Mouse (Mus musculus): ENCODE measurements around the gene Zfp148. TPM values are rescaled to one million over a fixed set of nuclear protein-coding genes. Genes with fewer than 3 reads are reported as not detected.
"Not testable (repeated sequence)": the region's sequence is repeated elsewhere in the genome, so short reads cannot be mapped to it uniquely, and the experiment has no call there.

The Zfp148 gene
- total RNA-seq, 1 experiment from 2014 or later: 32.5 TPM

GRCm38 (mm10) chr16:33379219-33379943 lies 1.3 kb upstream of the Zfp148 start:
- ATAC-seq (replicated peaks; ENCODE audit: insufficient number of reproducible peaks, low FRiP score, low TSS enrichment, poor library complexity, severe bottlenecking): no peak

- ATAC-seq (replicated peaks; ENCODE audit: insufficient number of reproducible peaks, low FRiP score, low TSS enrichment, poor library complexity, severe bottlenecking): no peak
These were observed 412 bp downstream of the Zfp148 start for GRCm38 (mm10) chr16:33380882-33381613.

- ATAC-seq (replicated peaks; ENCODE audit: insufficient number of reproducible peaks, low FRiP score, low TSS enrichment, poor library complexity, severe bottlenecking): no peak
These were observed 1.1 kb downstream of the Zfp148 start for GRCm38 (mm10) chr16:33381614-33382245.

- no peak for ATAC-seq (replicated peaks; ENCODE audit: insufficient number of reproducible peaks, low FRiP score, low TSS enrichment, poor library complexity, severe bottlenecking)
These were observed 1.7 kb downstream of the Zfp148 start for GRCm38 (mm10) chr16:33382341-33382740.

- ATAC-seq (replicated peaks; ENCODE audit: insufficient number of reproducible peaks, low FRiP score, low TSS enrichment, poor library complexity, severe bottlenecking): no peak
These were observed 2.9 kb downstream of the Zfp148 start for GRCm38 (mm10) chr16:33383584-33383983.

GRCm38 (mm10) chr16:33384057-33384456 lies 3.4 kb downstream of the Zfp148 start:
- ATAC-seq (replicated peaks; ENCODE audit: insufficient number of reproducible peaks, low FRiP score, low TSS enrichment, poor library complexity, severe bottlenecking): not testable (repeated sequence)

GRCm38 (mm10) chr16:33387013-33387412 lies 6.4 kb downstream of the Zfp148 start:
- ATAC-seq (replicated peaks; ENCODE audit: insufficient number of reproducible peaks, low FRiP score, low TSS enrichment, poor library complexity, severe bottlenecking): no peak

- ATAC-seq (replicated peaks; ENCODE audit: insufficient number of reproducible peaks, low FRiP score, low TSS enrichment, poor library complexity, severe bottlenecking): no peak
These were observed 6.8 kb downstream of the Zfp148 start for GRCm38 (mm10) chr16:33387420-33387819.

- ATAC-seq (replicated peaks; ENCODE audit: insufficient number of reproducible peaks, low FRiP score, low TSS enrichment, poor library complexity, severe bottlenecking): peak; percentile 75; the same call in 1 of the 2 replicates
These were observed 19.5 kb downstream of the Zfp148 start for GRCm38 (mm10) chr16:33399913-33400782.

GRCm38 (mm10) chr16:33400943-33401342 lies 20.3 kb downstream of the Zfp148 start:
- no peak for ATAC-seq (replicated peaks; ENCODE audit: insufficient number of reproducible peaks, low FRiP score, low TSS enrichment, poor library complexity, severe bottlenecking)

GRCm38 (mm10) chr16:33403258-33403657 lies 22.6 kb downstream of the Zfp148 start:
- ATAC-seq (replicated peaks; ENCODE audit: insufficient number of reproducible peaks, low FRiP score, low TSS enrichment, poor library complexity, severe bottlenecking): no peak

GRCm38 (mm10) chr16:33404055-33404454 lies 23.4 kb downstream of the Zfp148 start:
- no peak for ATAC-seq (replicated peaks; ENCODE audit: insufficient number of reproducible peaks, low FRiP score, low TSS enrichment, poor library complexity, severe bottlenecking)

GRCm38 (mm10) chr16:33405487-33405886 lies 24.9 kb downstream of the Zfp148 start:
- ATAC-seq (replicated peaks; ENCODE audit: insufficient number of reproducible peaks, low FRiP score, low TSS enrichment, poor library complexity, severe bottlenecking): no peak

GRCm38 (mm10) chr16:33410151-33410550 lies 29.5 kb downstream of the Zfp148 start:
- ATAC-seq (replicated peaks; ENCODE audit: insufficient number of reproducible peaks, low FRiP score, low TSS enrichment, poor library complexity, severe bottlenecking): no peak

GRCm38 (mm10) chr16:33410605-33411004 lies 30.0 kb downstream of the Zfp148 start:
- no peak for ATAC-seq (replicated peaks; ENCODE audit: insufficient number of reproducible peaks, low FRiP score, low TSS enrichment, poor library complexity, severe bottlenecking)

- ATAC-seq (replicated peaks; ENCODE audit: insufficient number of reproducible peaks, low FRiP score, low TSS enrichment, poor library complexity, severe bottlenecking): no peak
These were observed 33.6 kb downstream of the Zfp148 start for GRCm38 (mm10) chr16:33414191-33414590.

- no peak for ATAC-seq (replicated peaks; ENCODE audit: insufficient number of reproducible peaks, low FRiP score, low TSS enrichment, poor library complexity, severe bottlenecking)
These were observed 35.0 kb downstream of the Zfp148 start for GRCm38 (mm10) chr16:33415607-33416006.

- no peak for ATAC-seq (replicated peaks; ENCODE audit: insufficient number of reproducible peaks, low FRiP score, low TSS enrichment, poor library complexity, severe bottlenecking)
These were observed 47.7 kb downstream of the Zfp148 start for GRCm38 (mm10) chr16:33428327-33428726.

- no peak for ATAC-seq (replicated peaks; ENCODE audit: insufficient number of reproducible peaks, low FRiP score, low TSS enrichment, poor library complexity, severe bottlenecking)
These were observed 51.0 kb downstream of the Zfp148 start for GRCm38 (mm10) chr16:33431660-33432059.
